Mouse (Mus musculus) adrenal gland (tissue): ENCODE measurements at regions not wholly inside any gene's neighbourhood (a gene's known extent, or its start where the extent isn't known, plus 50 kb on each side); places are given as distances from the start of the nearest gene placed in this dataset.

Experiments used
- intact Hi-C: fragments of 180-260 bp; cut with DNase I; formaldehyde crosslinking; loops from one replicate; pipeline ENCODE4 v1.15.1; 2025

- intact Hi-C loops: no loop called here
Measured at GRCm38 (mm10) chr7:34587239-34587638, 69.3 kb downstream of the Kctd15 start.

DNA sequence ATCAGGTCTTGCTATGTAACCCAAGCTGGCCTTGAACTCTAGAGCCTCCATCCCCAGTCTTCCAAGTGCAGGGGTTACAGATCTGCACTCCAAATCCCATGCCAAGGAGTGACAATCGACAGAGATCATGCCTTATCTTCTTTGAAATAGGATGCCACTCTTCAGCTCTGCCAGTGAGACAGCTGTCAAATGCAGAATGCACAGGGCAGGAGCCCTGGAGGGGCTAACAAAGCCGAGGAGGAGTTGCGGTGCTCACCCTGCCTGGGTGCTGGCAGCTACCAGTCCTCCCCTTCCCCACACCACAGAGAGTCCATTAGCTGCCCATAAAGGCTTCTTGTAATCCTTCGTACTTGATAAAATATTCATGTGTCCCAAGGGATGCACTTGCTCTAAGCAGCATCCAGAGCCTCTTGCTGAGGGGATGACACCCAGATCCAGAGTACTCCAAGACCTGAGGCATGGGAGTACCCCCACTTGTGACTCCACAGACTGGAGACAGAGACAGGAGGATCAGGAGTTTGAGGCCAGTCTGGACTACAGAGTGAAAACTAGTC is 71.1 kb downstream of the Kctd15 start:
- intact Hi-C loops: no loop called here

- intact Hi-C loops: no loop called here
Measured at GRCm38 (mm10) chr7:34584870-34585269, 71.7 kb downstream of the Kctd15 start.

DNA sequence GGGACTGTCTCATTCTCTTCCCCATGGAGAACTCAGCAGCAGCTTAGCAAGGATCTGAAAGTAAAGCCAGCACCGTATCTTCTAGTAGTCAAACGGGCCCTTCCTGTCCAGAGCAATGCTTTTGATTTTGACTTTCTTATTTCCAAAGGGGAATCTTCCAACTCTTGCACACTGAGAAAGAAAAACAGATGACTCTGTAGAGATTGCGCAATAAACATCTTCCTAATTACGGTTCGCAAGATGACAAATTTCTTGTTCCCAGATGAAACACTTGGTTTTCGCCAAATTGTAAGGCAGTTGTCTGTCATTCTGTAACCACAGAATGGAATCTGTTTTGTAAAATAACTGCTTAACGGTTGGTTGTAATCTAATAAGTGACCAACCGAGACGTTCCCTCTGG is 75.7 kb downstream of the Kctd15 start:
- intact Hi-C loops: no loop called here

DNA sequence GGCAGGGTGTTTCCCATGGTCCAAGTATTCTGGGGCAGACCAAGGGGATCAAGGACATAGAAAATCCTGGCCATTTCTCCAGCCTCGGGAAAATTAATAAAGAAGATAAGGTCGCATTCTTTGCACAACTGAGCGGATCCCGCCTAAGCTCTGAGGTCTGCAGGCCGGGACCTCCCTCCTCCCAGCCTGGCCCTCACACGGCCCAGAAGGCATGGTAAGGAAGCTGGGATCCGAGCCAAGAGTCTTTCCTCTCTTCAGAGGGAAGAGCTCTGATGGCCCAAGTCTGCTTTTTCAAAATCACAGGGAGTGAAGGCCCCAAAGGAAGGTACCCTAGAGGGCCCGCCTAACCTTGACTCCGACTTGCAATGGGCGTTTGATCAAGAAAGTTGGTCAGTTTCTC is 85.2 kb downstream of the Kctd15 start:
- intact Hi-C loops: no loop called here

GRCm38 (mm10) chr7:34570114-34571065 is 86.1 kb downstream of the Kctd15 start:
- intact Hi-C loops: no loop called here

GRCm38 (mm10) chr7:34569747-34570113 is 86.8 kb downstream of the Kctd15 start:
- intact Hi-C loops: no loop called here

DNA sequence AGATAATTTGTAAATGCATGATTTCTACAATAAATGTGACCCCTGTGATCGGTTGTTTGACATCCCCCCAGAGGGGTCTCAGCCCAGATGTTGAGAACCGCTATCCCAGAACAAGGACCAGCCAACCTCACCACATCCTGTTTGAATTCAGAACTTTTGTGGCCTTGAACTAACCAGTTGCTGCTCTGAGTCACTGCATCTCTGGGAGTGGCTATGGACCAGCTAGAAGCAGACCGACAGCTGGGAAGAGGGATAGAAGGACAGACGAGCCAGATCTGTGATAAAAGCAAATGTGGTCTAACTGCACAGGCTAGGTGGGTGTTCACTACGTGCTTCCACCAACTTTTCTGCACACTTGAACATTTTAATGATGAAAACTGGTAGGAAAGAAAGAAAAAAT is 89.0 kb downstream of the Kctd15 start:
- intact Hi-C loops: no loop called here

DNA sequence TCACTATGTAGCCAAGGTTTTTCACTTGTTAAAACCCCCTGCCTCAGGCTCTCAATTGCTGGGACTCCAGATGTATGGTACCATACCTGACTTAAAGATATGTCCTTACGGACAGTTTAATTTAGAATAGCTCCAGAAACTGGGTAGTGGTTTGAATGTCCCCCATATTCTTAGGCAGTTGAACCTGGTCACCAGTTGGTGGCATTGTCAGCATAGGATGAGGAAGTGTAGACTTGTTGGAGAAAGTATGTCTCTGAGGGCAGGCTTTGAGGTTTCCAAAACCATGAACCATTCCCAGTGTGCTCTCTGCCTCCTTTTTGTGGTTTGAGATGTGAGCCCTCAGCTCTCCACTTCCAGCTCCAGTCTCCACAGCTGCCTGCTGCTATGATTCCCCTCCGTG is 94.4 kb downstream of the Kctd15 start:
- intact Hi-C loops: no loop called here

- intact Hi-C loops: loop anchor here (5.0 kb wide), 1 partner anchor 114 kb away; no protein-coding TSS in a partner anchor
Measured at GRCm38 (mm10) chr7:34558615-34559343, 97.8 kb downstream of the Kctd15 start.

DNA sequence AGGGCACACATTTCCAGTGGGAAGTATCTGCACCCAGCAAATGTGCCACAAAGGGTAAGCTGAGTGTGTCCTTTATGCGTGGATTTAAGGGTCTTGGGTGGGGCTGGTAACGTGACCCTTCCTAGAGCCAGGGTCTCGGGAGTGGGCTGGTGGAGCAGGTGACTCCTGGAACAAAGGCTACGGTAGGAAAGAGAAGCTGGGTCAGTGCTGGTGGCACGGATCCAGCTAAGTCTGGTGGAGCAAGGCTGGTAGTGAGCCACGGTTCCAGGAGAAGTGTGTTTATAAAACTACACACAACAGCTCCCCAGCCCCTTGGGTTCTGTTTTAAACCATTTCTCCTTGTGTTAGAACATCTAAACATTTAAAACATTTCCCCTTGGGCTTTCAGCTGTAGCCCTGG is 101.3 kb downstream of the Kctd15 start:
- intact Hi-C loops: loop anchor here (5.0 kb wide), 1 partner anchor 117 kb away; no protein-coding TSS in a partner anchor

GRCm38 (mm10) chr7:34546609-34547316 is 109.8 kb downstream of the Kctd15 start:
- intact Hi-C loops: no loop called here

DNA sequence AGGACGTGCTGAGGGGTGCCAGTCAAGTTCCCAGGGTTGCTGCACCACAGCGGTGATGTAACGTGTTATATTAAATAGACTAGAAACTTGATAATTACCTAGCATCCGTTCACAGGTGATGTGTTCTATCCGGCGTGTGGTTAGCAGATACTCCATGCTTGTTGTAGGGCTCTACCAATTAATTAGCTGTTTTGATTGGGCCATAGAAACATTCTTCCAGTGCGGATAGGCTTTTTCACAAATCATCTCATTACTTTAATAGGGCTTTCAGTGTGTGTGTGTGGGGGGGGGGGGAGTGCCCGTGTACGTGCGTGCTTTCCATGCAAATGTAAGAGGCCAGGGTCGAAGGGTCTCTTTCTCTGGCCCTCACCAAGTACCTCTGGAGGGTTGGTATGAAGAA is 110.6 kb downstream of the Kctd15 start:
- intact Hi-C loops: no loop called here

DNA sequence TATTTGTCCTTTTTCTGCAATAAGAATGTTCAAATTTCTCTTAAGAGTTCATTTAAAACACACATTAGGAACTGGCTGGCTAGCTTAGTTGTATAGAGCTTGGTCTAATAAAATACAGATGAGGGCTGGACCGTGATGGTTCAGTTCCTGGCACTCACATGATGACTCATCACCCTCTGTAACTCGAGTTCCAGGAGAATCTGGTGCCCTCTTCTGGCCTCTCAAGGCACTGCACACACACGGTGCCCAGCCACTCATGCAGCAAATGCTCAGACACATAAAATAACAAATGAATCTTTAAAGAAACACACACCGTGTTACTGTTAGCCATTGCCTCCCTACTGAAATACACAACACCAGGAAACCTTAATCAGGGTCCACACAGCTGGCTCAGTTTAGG is 114.6 kb downstream of the Kctd15 start:
- intact Hi-C loops: no loop called here

GRCm38 (mm10) chr7:34541000-34541399 is 115.5 kb downstream of the Kctd15 start:
- intact Hi-C loops: no loop called here

- intact Hi-C loops: no loop called here
Measured at GRCm38 (mm10) chr7:34539856-34540255, 116.7 kb downstream of the Kctd15 start.

- intact Hi-C loops: no loop called here
Measured at GRCm38 (mm10) chr7:34538310-34539055, 118.0 kb downstream of the Kctd15 start.

DNA sequence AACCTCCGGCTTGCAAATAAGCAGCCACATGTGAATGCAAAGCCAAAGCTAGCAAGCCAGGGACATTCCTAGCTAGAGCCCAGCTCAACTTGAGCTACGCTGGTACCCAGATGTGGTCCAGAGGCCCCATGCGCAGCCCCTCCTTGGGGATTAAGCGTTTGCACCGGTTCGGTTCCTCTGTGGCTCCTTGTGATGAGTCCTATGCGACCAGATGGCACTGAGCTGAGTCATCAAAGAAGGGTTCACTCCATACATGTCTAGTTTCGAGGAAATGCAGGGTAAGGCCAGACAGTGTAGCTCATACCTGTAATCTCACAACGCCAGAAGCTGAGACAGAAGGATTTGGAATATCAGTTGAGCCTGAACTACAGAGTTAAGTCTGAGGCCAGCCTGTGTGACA is 119.4 kb downstream of the Kctd15 start:
- intact Hi-C loops: no loop called here

GRCm38 (mm10) chr7:34534241-34534640 is 122.3 kb downstream of the Kctd15 start:
- intact Hi-C loops: no loop called here

- intact Hi-C loops: no loop called here
Measured at GRCm38 (mm10) chr7:34531639-34532038, 124.9 kb downstream of the Kctd15 start.

- intact Hi-C loops: no loop called here
Measured at GRCm38 (mm10) chr7:34507858-34508257, 114.7 kb upstream of the Lsm14a start.
